Mouse (Mus musculus) stomach, postnatal 0 days (tissue): ENCODE measurements around the gene Fam131a.

Source experiments
- CTCF ChIP-seq: IDR thresholded peaks from 2 replicates; pipeline ENCODE4 v1.5.1; 2016; ENCODE audit warnings: antibody characterized with exemption, low read depth, mild to moderate bottlenecking, moderate library complexity
- EP300 ChIP-seq: optimal IDR thresholded peaks from 2 replicates; pipeline ENCODE3; 2016; ENCODE audit warnings: antibody characterized with exemption

DNA sequence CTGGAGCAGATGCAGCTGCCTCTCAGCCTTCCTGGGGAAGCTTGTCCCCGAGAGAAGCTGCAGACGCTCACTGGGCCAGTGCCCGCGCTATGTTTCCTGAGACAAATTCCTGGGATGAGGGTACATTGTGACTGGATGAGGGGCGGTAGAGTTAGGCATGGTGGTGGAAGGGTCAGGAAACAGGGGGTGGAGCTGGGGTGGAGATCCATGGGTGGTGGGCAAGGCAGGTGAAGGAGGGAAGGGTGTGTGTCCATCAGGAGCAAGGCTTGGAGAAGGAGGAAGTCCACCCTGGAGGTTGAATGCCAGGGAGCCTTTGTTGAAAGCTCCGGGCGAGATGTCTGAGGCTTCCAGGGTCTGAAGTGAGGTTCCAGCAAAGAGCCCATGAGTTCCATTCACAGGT, 32.3 kb downstream of the Fam131a start:
- no peak for TF ChIP-seq EP300
- no peak for TF ChIP-seq CTCF
